Comparison of ENCODE assay signal across 7 mouse cellular contexts in genomic region chr2:150217600-150218362, GRCm38 (mm10). TPM values are rescaled to one million over a fixed set of nuclear protein-coding genes. Genes with fewer than 3 reads are reported as not detected.
A peak's percentile ranks its signal among the peaks of the same experiment; 100 is the strongest.
DNase-seq lines count a peak whose midpoint lies in the region; ATAC-seq and TF ChIP-seq lines count a peak whose summit lies in the region.
"Not testable (repeated sequence)": the region's sequence is repeated elsewhere in the genome, so short reads cannot be mapped to it uniquely, and the experiment has no call there.

Zfp937 (plus strand) TSS chr2:150218073.

- H3K27me3 ChIP-seq in heart, embryonic 10.5 days (ENCODE audit: insufficient read depth, poor library complexity, severe bottlenecking); limb, embryonic 12.5 days; midbrain, embryonic 13.5 days; small intestine, adult 2 months (ENCODE audit: control insufficient read depth, insufficient read depth, low read length): not testable (repeated sequence)

- peak within 1 kb of the TSS; percentile 44; the same call in 1 of the 2 replicates for H3K9ac ChIP-seq in limb, embryonic 12.5 days (replicated peaks)
- peak within 1 kb of the TSS; percentile 59 for H3K9ac ChIP-seq in midbrain, embryonic 13.5 days (replicated peaks)

- WGBS in heart, embryonic 10.5 days: 1% methylated on average over 15 of the region's 15 CpGs
- under 1% methylated on average over 15 of the region's 15 CpGs for WGBS in limb, embryonic 12.5 days
- WGBS in midbrain, embryonic 13.5 days: 2% methylated on average over 15 of the region's 15 CpGs
- 2% methylated on average over 15 of the region's 15 CpGs for WGBS in small intestine, adult 2 months

- peak; percentile 100 for ATAC-seq in limb, embryonic 12.5 days (ENCODE audit: insufficient number of reproducible peaks, insufficient read depth, low FRiP score, low TSS enrichment, low read depth)
- ATAC-seq in midbrain, embryonic 13.5 days: peak; percentile 100

- TF ChIP-seq CTCF in embryonic fibroblast, embryonic 13.5 days (IDR thresholded peaks at IDR 0.05; ENCODE audit: borderline replicate concordance, insufficient read depth, low read length); small intestine, adult 2 months (IDR thresholded peaks at IDR 0.05; ENCODE audit: extremely low read depth, insufficient read length, insufficient replicate concordance, low read depth, low read length): not testable (repeated sequence)

- H3K27ac ChIP-seq in embryonic fibroblast, embryonic 13.5 days (ENCODE audit: insufficient read depth, low read length): 0 out of 2 replicates have a peak within 1 kb of the TSS, but pooled peaks have one; percentile 8
- peak within 1 kb of the TSS; percentile 79; the same call in 1 of the 2 replicates for H3K27ac ChIP-seq in heart, embryonic 10.5 days
- H3K27ac ChIP-seq in limb, embryonic 12.5 days; small intestine, adult 2 months (ENCODE audit: insufficient read depth, low read depth, low read length): not testable (repeated sequence)
- peak within 1 kb of the TSS; percentile 39; the same call in 1 of the 2 replicates for H3K27ac ChIP-seq in midbrain, embryonic 13.5 days

- DNase-seq in adrenal gland, postnatal 36 days: peak; percentile 80 to 82
- DNase-seq in heart, embryonic 10.5 days (ENCODE audit: low spot score): peak; percentile 78
- DNase-seq in kidney, adult 9 months: peak; percentile 95

- H3K4me3 ChIP-seq in embryonic fibroblast, embryonic 13.5 days (ENCODE audit: insufficient read depth, low read length): peak within 1 kb of the TSS; percentile 56
- peak within 1 kb of the TSS; percentile 53 for H3K4me3 ChIP-seq in heart, embryonic 10.5 days
- peak within 1 kb of the TSS; percentile 47 for H3K4me3 ChIP-seq in limb, embryonic 12.5 days (replicated peaks)
- H3K4me3 ChIP-seq in midbrain, embryonic 13.5 days (replicated peaks): peak within 1 kb of the TSS; percentile 47
- peak within 1 kb of the TSS; percentile 84 for H3K4me3 ChIP-seq in small intestine, adult 2 months (ENCODE audit: low read depth, low read length)

- not testable (repeated sequence) for H3K9me3 ChIP-seq in heart, embryonic 10.5 days; limb, embryonic 12.5 days; midbrain, embryonic 13.5 days

- H3K36me3 ChIP-seq in heart, embryonic 10.5 days; limb, embryonic 12.5 days; midbrain, embryonic 13.5 days; small intestine, adult 2 months (ENCODE audit: control insufficient read depth, insufficient read depth, low read length): not testable (repeated sequence)

- peak within 1 kb of the TSS; percentile 52 for H3K4me2 ChIP-seq in limb, embryonic 12.5 days
- H3K4me2 ChIP-seq in midbrain, embryonic 13.5 days (replicated peaks): peak within 1 kb of the TSS; percentile 53

- peak; percentile 65 for TF ChIP-seq POLR2A in embryonic fibroblast, embryonic 13.5 days (IDR thresholded peaks at IDR 0.05; ENCODE audit: low read depth, low read length)
- TF ChIP-seq POLR2A in small intestine, adult 2 months (IDR thresholded peaks at IDR 0.05; ENCODE audit: low read depth, low read length): not testable (repeated sequence)

- not testable (repeated sequence) for H3K4me1 ChIP-seq in embryonic fibroblast, embryonic 13.5 days (ENCODE audit: control insufficient read depth, insufficient read depth, low read length); heart, embryonic 10.5 days; limb, embryonic 12.5 days (replicated peaks); midbrain, embryonic 13.5 days (replicated peaks); small intestine, adult 2 months (ENCODE audit: control insufficient read depth, insufficient read depth, insufficient read length, low read length)

RNA-seq across cellular contexts. Expression of gene Zfp937, which starts in this region (rescaled TPM):
- 1 to 10 TPM; 6.3 to 7.0 TPM for total RNA-seq in adrenal gland, postnatal 36 days (2021)
- 5.9 and 9.6 TPM in 2 replicates for polyA plus RNA-seq in embryonic fibroblast, embryonic 13.5 days (2011; ENCODE audit: insufficient read length, low read depth, missing spikeins)
- polyA plus RNA-seq in heart, embryonic 10.5 days (2016; fragmentation: Nextera tagmentation; extraction: Ambion mirVana): 5.6 and 7.0 TPM in 2 replicates
- polyA plus RNA-seq in limb, embryonic 12.5 days (2016; fragmentation: Nextera tagmentation; extraction: Ambion mirVana): 11.2 and 11.5 TPM in 2 replicates
- 11.3 and 11.5 TPM in 2 replicates for polyA plus RNA-seq in midbrain, embryonic 13.5 days (2015; fragmentation: Nextera tagmentation; extraction: Ambion mirVana)
- polyA plus RNA-seq in small intestine, adult 2 months (2012; rRNA removed): 0.16 TPM in 1 of 2 replicates, not detected in the other
